Mouse (Mus musculus): ENCODE data around the gene Klrc2. TPM values are rescaled to one million over a fixed set of nuclear protein-coding genes. Genes with fewer than 3 reads are reported as not detected.
A peak's percentile ranks its signal among the peaks of the same experiment; 100 is the strongest.
"Not testable (repeated sequence)": the region's sequence is repeated elsewhere in the genome, so short reads cannot be mapped to it uniquely, and the experiment has no call there.

Gene Klrc2
- total RNA-seq (2021) (under 1 TPM in 1 of 2 experiments, not detected in 1; 0.17 TPM), polyA plus RNA-seq (2012; rRNA removed) (0.17 TPM in 1 of 2 replicates, not detected in the other)
- long read RNA-seq = 0 reads

GRCm38 (mm10) chr6:129660589-129660988 is at the start of gene Klrc2:
Klrc2 (minus strand) TSS chr6:129660689.
- DNase-seq = not testable (repeated sequence)

- DNase-seq = peak; percentile 51
Observed at GRCm38 (mm10) chr6:129691436-129691835, 30.9 kb upstream of the Klrc2 start.

- DNase-seq = peak; percentile 44
Observed at GRCm38 (mm10) chr6:129680379-129680778, 19.9 kb upstream of the Klrc2 start.

GRCm38 (mm10) chr6:129678873-129679272 is 18.4 kb upstream of the Klrc2 start, which contains the start of gene Klrc1:
Klrc1 (minus strand) TSS chr6:129678973.
- DNase-seq = no peak

- DNase-seq = not testable (repeated sequence)
Observed at GRCm38 (mm10) chr6:129661301-129661700, 812 bp upstream of the Klrc2 start.

GRCm38 (mm10) chr6:129644054-129644453 is 16.4 kb downstream of the Klrc2 start:
- not testable (repeated sequence) for DNase-seq

- DNase-seq = not testable (repeated sequence)
Observed at GRCm38 (mm10) chr6:129643237-129643636, 17.3 kb downstream of the Klrc2 start, which contains the start of gene Klrc3. Klrc3 (minus strand) TSS chr6:129643337.

- not testable (repeated sequence) for DNase-seq
Observed at GRCm38 (mm10) chr6:129631046-129631445, 29.4 kb downstream of the Klrc2 start.

- no peak for DNase-seq
Observed at GRCm38 (mm10) chr6:129623735-129624134, 36.8 kb downstream of the Klrc2 start, which contains the start of gene Klrk1. Klrk1 (minus strand) TSS chr6:129623864.

GRCm38 (mm10) chr6:129608372-129608771 is 52.1 kb downstream of the Klrc2 start:
- DNase-seq = no peak

Small RNA genes lying within 50 kb of the gene (microRNA-seq; reads per million reads assigned to microRNA genes)
- gene Mir680-1 = 0 reads per million in 2 experiments

Other genes with a start within 250 kb of the Klrc2 start
- gene Clec1a, start 208.7 kb downstream of the Klrc2 start, total RNA-seq (2021) = 1 to 10 TPM; 3.3 to 6.7 TPM
- 1.5 TPM in 2 replicates for gene Clec1a, start 208.7 kb downstream of the Klrc2 start, polyA plus RNA-seq (2012; rRNA removed)
- gene Olr1, start 153.5 kb downstream of the Klrc2 start, total RNA-seq (2021) = under 1 TPM; 0.07 to 0.26 TPM
- not detected in 2 replicates for gene Olr1, start 153.5 kb downstream of the Klrc2 start, polyA plus RNA-seq (2012; rRNA removed)
- not detected for gene Tmem52b, start 148.1 kb downstream of the Klrc2 start, total RNA-seq (2021)
- not detected in 2 replicates for gene Tmem52b, start 148.1 kb downstream of the Klrc2 start, polyA plus RNA-seq (2012; rRNA removed)
- gene Gabarapl1, start 127.5 kb downstream of the Klrc2 start, total RNA-seq (2021) = 100 to 1,000 TPM; 258 to 360 TPM
- 86.4 and 101 TPM in 2 replicates for gene Gabarapl1, start 127.5 kb downstream of the Klrc2 start, polyA plus RNA-seq (2012; rRNA removed)
- under 1 TPM; 0.24 to 0.26 TPM for gene Klre1, start 82.8 kb downstream of the Klrc2 start, total RNA-seq (2021)
- 0.07 TPM in 1 of 2 replicates, not detected in the other for gene Klre1, start 82.8 kb downstream of the Klrc2 start, polyA plus RNA-seq (2012; rRNA removed)
- gene Klrd1, start 68.9 kb downstream of the Klrc2 start, total RNA-seq (2021) = under 1 TPM in 1 of 2 experiments, not detected in 1; 0.79 TPM
- gene Klrd1, start 68.9 kb downstream of the Klrc2 start, polyA plus RNA-seq (2012; rRNA removed) = 0.11 TPM in 1 of 2 replicates, not detected in the other
- gene Klrk1, start 36.8 kb downstream of the Klrc2 start, total RNA-seq (2021) = under 1 TPM; 0.20 to 0.79 TPM
- gene Klrk1, start 36.8 kb downstream of the Klrc2 start, polyA plus RNA-seq (2012; rRNA removed) = not detected in 2 replicates
- gene Klrc3, start 17.4 kb downstream of the Klrc2 start, total RNA-seq (2021) = not detected
- not detected in 2 replicates for gene Klrc3, start 17.4 kb downstream of the Klrc2 start, polyA plus RNA-seq (2012; rRNA removed)
- gene Klrc1, start 18.3 kb upstream of the Klrc2 start, total RNA-seq (2021) = not detected
- 0.25 TPM in 1 of 2 replicates, not detected in the other for gene Klrc1, start 18.3 kb upstream of the Klrc2 start, polyA plus RNA-seq (2012; rRNA removed)
- not detected for gene Klri1, start 56.4 kb upstream of the Klrc2 start, total RNA-seq (2021)
- gene Klri1, start 56.4 kb upstream of the Klrc2 start, polyA plus RNA-seq (2012; rRNA removed) = not detected in 2 replicates
- under 1 TPM in 1 of 2 experiments, not detected in 1; 0.14 TPM for gene Klri2, start 79.8 kb upstream of the Klrc2 start, total RNA-seq (2021)
- not detected in 2 replicates for gene Klri2, start 79.8 kb upstream of the Klrc2 start, polyA plus RNA-seq (2012; rRNA removed)
- not detected for gene Gm156, start 123.6 kb upstream of the Klrc2 start, total RNA-seq (2021)
- gene Gm156, start 123.6 kb upstream of the Klrc2 start, polyA plus RNA-seq (2012; rRNA removed) = not detected in 2 replicates
- gene Gm17631, start 202.0 kb upstream of the Klrc2 start, total RNA-seq (2021) = not detected
- gene Gm17631, start 202.0 kb upstream of the Klrc2 start, polyA plus RNA-seq (2012; rRNA removed) = not detected in 2 replicates
- not detected for gene Klra17, start 216.0 kb upstream of the Klrc2 start, total RNA-seq (2021)
- gene Klra17, start 216.0 kb upstream of the Klrc2 start, polyA plus RNA-seq (2012; rRNA removed) = 0.11 TPM in 1 of 2 replicates, not detected in the other